Mouse (Mus musculus) stomach, postnatal 0 days (tissue): ENCODE results near the gene Nod2.

Experiments
- CTCF ChIP-seq: IDR thresholded peaks from 2 replicates; pipeline ENCODE4 v1.5.1; 2016; ENCODE audit warnings: antibody characterized with exemption, low read depth, mild to moderate bottlenecking, moderate library complexity
- EP300 ChIP-seq: optimal IDR thresholded peaks from 2 replicates; pipeline ENCODE3; 2016; ENCODE audit warnings: antibody characterized with exemption

DNA sequence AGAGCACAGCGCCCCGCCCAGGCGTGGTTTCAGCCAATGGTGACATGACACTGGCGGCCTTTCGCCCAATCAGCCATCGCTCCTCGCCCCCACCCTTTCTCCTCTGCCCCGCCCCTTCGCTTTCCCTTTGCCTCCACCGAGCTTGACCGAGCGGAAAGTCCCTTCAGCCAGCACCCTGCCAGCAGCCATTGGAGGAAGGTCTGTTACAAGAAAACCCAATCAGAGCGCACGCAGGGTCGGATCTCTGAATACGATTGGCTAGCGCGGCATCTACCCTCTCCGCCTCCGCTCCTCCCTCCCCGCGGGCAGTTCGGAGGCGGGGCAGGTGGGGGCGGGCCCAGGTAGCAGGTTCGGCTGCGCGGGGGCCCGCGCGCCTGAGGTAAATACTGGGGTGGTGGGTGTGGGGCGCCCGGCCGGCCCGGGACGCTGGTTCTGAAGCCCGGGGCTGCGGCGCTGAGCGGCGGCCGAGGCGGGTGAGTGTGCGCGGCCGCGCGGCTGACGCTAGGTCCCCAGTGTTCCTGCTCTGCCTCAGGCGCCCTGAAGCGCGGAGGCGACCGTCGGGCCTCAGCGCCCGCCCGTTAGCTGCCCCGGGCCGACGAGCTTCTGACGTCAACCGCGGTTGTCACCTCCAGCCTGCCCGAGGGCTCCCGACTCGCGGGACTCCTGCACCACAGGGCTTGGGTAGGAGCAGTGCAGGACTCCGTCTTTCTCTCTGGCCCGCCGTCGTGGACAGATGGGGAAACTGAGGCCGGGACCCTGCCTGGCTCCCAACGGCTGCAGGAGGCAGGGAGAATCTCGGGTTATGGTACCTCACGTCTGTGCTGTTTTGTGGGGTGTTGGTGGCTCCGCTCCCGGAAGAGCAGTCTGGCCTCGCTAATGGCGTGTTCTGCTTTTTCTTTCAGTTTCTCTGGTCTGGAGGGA is 49.9 kb downstream of the Nod2 start, which contains the start of gene Cyld:
- TF ChIP-seq CTCF: peak; percentile 35
- no peak for TF ChIP-seq EP300
